Mouse (Mus musculus): ENCODE data around the gene Eef2k.

DNA sequence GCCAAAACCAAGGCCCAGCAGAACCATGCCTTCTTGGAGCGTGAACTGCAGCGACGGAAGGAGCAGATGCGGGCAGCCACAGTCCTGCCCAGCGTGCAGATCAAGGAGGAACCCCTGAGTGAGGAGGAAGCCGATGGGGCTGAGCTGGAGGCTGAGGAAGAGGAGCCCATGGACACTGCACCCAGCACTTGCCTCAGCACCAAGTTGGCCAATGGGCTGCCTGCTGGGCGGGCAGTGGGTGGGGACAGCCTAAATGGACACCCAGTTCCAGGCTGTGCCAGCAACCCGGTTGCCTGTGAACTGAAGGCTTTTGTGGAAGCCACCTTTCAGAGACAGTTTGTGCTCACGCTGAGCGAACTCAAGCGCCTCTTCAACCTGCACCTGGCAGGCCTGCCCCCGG lies 97.7 kb downstream of the Eef2k start:
- TF ChIP-seq CTCF (IDR thresholded peaks at IDR 0.05; ENCODE audit: control insufficient read depth, insufficient read depth, insufficient read length): no peak
- TF ChIP-seq MAX (IDR thresholded peaks at IDR 0.05): no peak
- TF ChIP-seq CEBPB (IDR thresholded peaks at IDR 0.05; ENCODE audit: low read depth): no peak
